Mouse (Mus musculus) bone marrow, adult 2 months (tissue): Measurements from ENCODE around the gene Ncapg2. TPM values are rescaled to one million over a fixed set of nuclear protein-coding genes. Genes with fewer than 3 reads are reported as not detected.

ENCODE experiments used
- H3K27ac ChIP-seq: fragments of 200-500 bp; 2 replicates; pipeline ENCODE4 v1.5.1; 2012; ENCODE audit warnings: low read depth, mild to moderate bottlenecking, control low read depth, inconsistent platforms, low read length; ENCODE audit not compliant: control insufficient read depth, poor library complexity, insufficient read depth
- H3K4me1 ChIP-seq: fragments of 200-500 bp; 2 replicates; pipeline ENCODE4 v1.6.1; 2011; ENCODE audit warnings: low read length; ENCODE audit not compliant: control insufficient read depth, insufficient read depth
- H3K4me3 ChIP-seq: fragments of 200-500 bp; replicated peaks from 2 replicates; pipeline ENCODE3; 2011; ENCODE audit warnings: mild to moderate bottlenecking, low read depth, low read length, control low read depth; ENCODE audit not compliant: control insufficient read depth
- CTCF ChIP-seq: fragments of 200-500 bp; IDR thresholded peaks from 2 replicates; pipeline ENCODE4 v1.5.1; 2011; ENCODE audit warnings: low read length, control low read depth; ENCODE audit not compliant: control insufficient read depth, insufficient read depth
- POLR2A ChIP-seq: fragments of 200-500 bp; IDR thresholded peaks from 2 replicates; pipeline ENCODE4 v1.6.1; 2011; ENCODE audit warnings: low read depth, mild to moderate bottlenecking, control low read depth, low read length, borderline replicate concordance; ENCODE audit not compliant: control insufficient read depth
- WGBS: fragments of 180-500 bp; shearing (Covaris S2); methylation state at CpG from one replicate; pipeline ENCODE4 v1.1.7; 2018; 5-methylcytosine and 5-hydroxymethylcytosine counted together
- polyA plus RNA-seq: library from polyadenylated mRNA; stranded (reverse); fragments of >200 nt; gene quantifications from 2 replicates; pipeline ENCODE4 v1.2.4, GENCODE M21; 2011; ENCODE audit warnings: low replicate concordance; ENCODE audit not compliant: missing spikeins, insufficient read depth, insufficient read length

Ncapg2 gene
- polyA plus RNA-seq, 1 experiment = 57.5 TPM

GRCm38 (mm10) chr12:116460379-116461065 is 55.3 kb downstream of the Ncapg2 start:
- Histone ChIP-seq H3K4me3 (no peak overlapping the region), H3K4me1 (no peaks in the 10 kb centered on the region), H3K27ac (no peak overlapping the region)
- no peak for TF ChIP-seq CTCF
- TF ChIP-seq POLR2A = no peak
- 88% methylated on average over 6 of the region's 6 CpGs for WGBS

- no peak for TF ChIP-seq POLR2A
- TF ChIP-seq CTCF = no peak
- H3K4me3 ChIP-seq = no peak overlapping the region
- H3K27ac ChIP-seq = no peak overlapping the region
- WGBS = 53% methylated on average over 5 of the region's 5 CpGs
- no peaks in the 10 kb centered on the region; the same call in 1 of the 2 replicates for H3K4me1 ChIP-seq
These were observed 61.8 kb downstream of the Ncapg2 start for GRCm38 (mm10) chr12:116467030-116467429.

GRCm38 (mm10) chr12:116468348-116468747 is 63.1 kb downstream of the Ncapg2 start:
- Histone ChIP-seq H3K4me1 (no peaks in the 10 kb centered on the region; the same call in 1 of the 2 replicates), H3K27ac (no peak overlapping the region), H3K4me3 (no peak overlapping the region)
- 83% methylated on average over 1 of the region's 1 CpGs for WGBS
- TF ChIP-seq CTCF = no peak
- TF ChIP-seq POLR2A = no peak

GRCm38 (mm10) chr12:116469096-116469495 is 63.9 kb downstream of the Ncapg2 start:
- WGBS = 73% methylated on average over 3 of the region's 3 CpGs
- no peaks in the 10 kb centered on the region; the same call in 1 of the 2 replicates for H3K4me1 ChIP-seq
- TF ChIP-seq CTCF = no peak
- no peak for TF ChIP-seq POLR2A
- H3K4me3 ChIP-seq = no peak overlapping the region
- H3K27ac ChIP-seq = no peak overlapping the region

GRCm38 (mm10) chr12:116473264-116473663 is 68.1 kb downstream of the Ncapg2 start:
- Histone ChIP-seq H3K4me1 (no peaks in the 10 kb centered on the region), H3K4me3 (no peak overlapping the region), H3K27ac (no peak overlapping the region)
- TF ChIP-seq CTCF (no peak), POLR2A (no peak)
- 57% methylated on average over 2 of the region's 2 CpGs for WGBS

GRCm38 (mm10) chr12:116473761-116474160 is 68.6 kb downstream of the Ncapg2 start:
- H3K4me3 ChIP-seq = no peak overlapping the region
- TF ChIP-seq CTCF (no peak), POLR2A (no peak)
- no peaks in the 10 kb centered on the region for H3K4me1 ChIP-seq
- no peak overlapping the region for H3K27ac ChIP-seq

GRCm38 (mm10) chr12:116474676-116475075 is 69.5 kb downstream of the Ncapg2 start:
- H3K4me1 ChIP-seq = no peaks in the 10 kb centered on the region
- 69% methylated on average over 3 of the region's 3 CpGs for whole genome bisulfite sequencing
- H3K4me3 ChIP-seq = no peak overlapping the region
- H3K27ac ChIP-seq = no peak overlapping the region
- no peak for TF ChIP-seq CTCF
- no peak for TF ChIP-seq POLR2A

- no peaks in the 10 kb centered on the region for H3K4me1 ChIP-seq
- H3K27ac ChIP-seq = no peak overlapping the region
- 39% methylated on average over 1 of the region's 1 CpGs for WGBS
- no peak overlapping the region for H3K4me3 ChIP-seq
- TF ChIP-seq CTCF (no peak), POLR2A (no peak)
These were observed 73.6 kb downstream of the Ncapg2 start for GRCm38 (mm10) chr12:116478771-116479170.
